ENCODE assay signal across 11 mouse cellular contexts in genomic region chr2:28244667-28245395, GRCm38 (mm10). TPM values are rescaled to one million over a fixed set of nuclear protein-coding genes. Genes with fewer than 3 reads are reported as not detected.
DNase-seq lines count a peak whose midpoint lies in the region; ATAC-seq and TF ChIP-seq lines count a peak whose summit lies in the region.
"Had no signal": no experiment of that assay in that cellular context is flagged by ENCODE, and none has a peak within 500 bp of the region (broad histone marks: within the 10 kb centered on the region; RNA-seq: fewer than 3 reads in every experiment).

No protein-coding gene starts in this region.

- no peak for DNase-seq in frontal cortex, postnatal 14 days (ENCODE audit: low spot score in 2 of 2)
- DNase-seq in right cerebral cortex, adult 18-20 months: peak; percentile 89
- no peak for DNase-seq in right cerebral cortex, postnatal 14 days
- DNase-seq in lung, postnatal 25 days (ENCODE audit: low spot score): no peak

- no peaks in the 10 kb centered on the region; the same call in 1 of the 2 replicates for H3K27me3 ChIP-seq in neural tube, embryonic 15.5 days (replicated peaks)
- H3K27me3 ChIP-seq: lung, embryonic 15.5 days had no signal

- no peak overlapping the region for H3K9ac ChIP-seq in neural tube, embryonic 15.5 days (replicated peaks)
- H3K9ac ChIP-seq: heart, embryonic 13.5 days; lung, embryonic 15.5 days had no signal

- no peaks in the 10 kb centered on the region for H3K36me3 ChIP-seq in neural tube, embryonic 15.5 days
- H3K36me3 ChIP-seq: heart, embryonic 13.5 days; lung, embryonic 15.5 days had no signal

- H3K4me2 ChIP-seq in neural tube, embryonic 15.5 days: no peak overlapping the region
- H3K4me2 ChIP-seq: heart, embryonic 13.5 days; lung, embryonic 15.5 days had no signal

- H3K9me3 ChIP-seq in neural tube, embryonic 15.5 days (replicated peaks): no peaks in the 10 kb centered on the region
- H3K9me3 ChIP-seq: heart, embryonic 13.5 days; lung, embryonic 15.5 days had no signal

- H3K4me1 ChIP-seq in cortical plate, adult 2 months (ENCODE audit: control insufficient read depth, insufficient read depth, low read length): peaks cover 13% of the 10 kb centered on the region
- peaks cover 23% of the 10 kb centered on the region for H3K4me1 ChIP-seq in neural tube, embryonic 15.5 days
- H3K4me1 ChIP-seq: heart, embryonic 13.5 days; lung, embryonic 15.5 days had no signal

- no peak overlapping the region for H3K4me3 ChIP-seq in cortical plate, adult 2 months (ENCODE audit: insufficient read depth, low read length)
- H3K4me3 ChIP-seq in neural tube, embryonic 15.5 days (replicated peaks): no peak overlapping the region
- H3K4me3 ChIP-seq: erythroblast, embryonic 14.5 days; heart, embryonic 13.5 days; lung, embryonic 15.5 days had no signal

- no peak for TF ChIP-seq CTCF in cortical plate, adult 2 months (IDR thresholded peaks at IDR 0.05; ENCODE audit: extremely low read depth, insufficient read depth, low read length)

- WGBS in neural tube, embryonic 15.5 days: 74% methylated on average over 8 of the region's 8 CpGs

- peak overlapping the region; percentile 78 for H3K27ac ChIP-seq in cortical plate, adult 2 months (ENCODE audit: insufficient read depth, low read length)
- no peak overlapping the region for H3K27ac ChIP-seq in neural tube, embryonic 15.5 days (replicated peaks)
- H3K27ac ChIP-seq: heart, embryonic 13.5 days; lung, embryonic 15.5 days had no signal

- peak; percentile 83 for ATAC-seq in frontal cortex, adult (ENCODE audit: low TSS enrichment)
- ATAC-seq in neural tube, embryonic 15.5 days (ENCODE audit: low FRiP score): no peak
- no peak for ATAC-seq in erythroblast, adult 5-6 weeks (replicated peaks; ENCODE audit: low FRiP score, poor library complexity, severe bottlenecking)

- no peak for TF ChIP-seq POLR2A in cortical plate, adult 2 months (IDR thresholded peaks at IDR 0.05; ENCODE audit: extremely low read depth, insufficient read depth, low read length)

RNA-seq across cellular contexts. Expression of gene Olfm1, which starts 52.0 kb away (rescaled TPM):
- 1,426 and 1,489 TPM in 2 replicates for polyA plus RNA-seq in cortical plate, adult 2 months (2012; rRNA removed)
- 296 and 363 TPM in 2 replicates for polyA plus RNA-seq in neural tube, embryonic 15.5 days (2015; fragmentation: Nextera tagmentation; extraction: Ambion mirVana)
- 6.5 and 7.5 TPM in 2 replicates for total RNA-seq in erythroblast, adult 5-6 weeks (2015; ENCODE audit: low replicate concordance)
- total RNA-seq in erythroblast, adult 5-6 weeks (2017; ENCODE audit: low replicate concordance): 2.0 and 4.7 TPM in 2 replicates
